Mouse (Mus musculus) brain, embryonic 14.5 days (tissue): Measurements from ENCODE around the gene 5330417C22Rik.

Experiments
- CTCF ChIP-seq: fragments of 200-500 bp; IDR thresholded peaks from 2 replicates; pipeline ENCODE4 v1.5.1; 2012; ENCODE audit warnings: inconsistent platforms, mild to moderate bottlenecking, moderate library complexity, borderline replicate concordance; ENCODE audit not compliant: insufficient read depth, insufficient read length; ENCODE audit errors: extremely low read depth
- POLR2A ChIP-seq: fragments of 200-500 bp; IDR thresholded peaks from 2 replicates; pipeline ENCODE4 v1.6.1; 2012; ENCODE audit warnings: mild to moderate bottlenecking, inconsistent platforms, borderline replicate concordance; ENCODE audit not compliant: poor library complexity, insufficient read depth, insufficient read length, severe bottlenecking; ENCODE audit errors: extremely low read depth

GRCm38 (mm10) chr3:108562133-108562730 is 25.9 kb upstream of the 5330417C22Rik start, which contains the start of gene Tmem167b:
- TF ChIP-seq POLR2A (0 out of 2 replicates have a peak, but pooled peaks have one; percentile 6), CTCF (no peak)
